Mouse (Mus musculus) cerebellum, adult 8-10 months (tissue): ENCODE data around the gene Smim20.

ENCODE experiments used
- DNase-seq: peaks from one replicate; pipeline ENCODE4 v3.0.0; 2022

Smim20 gene

DNA sequence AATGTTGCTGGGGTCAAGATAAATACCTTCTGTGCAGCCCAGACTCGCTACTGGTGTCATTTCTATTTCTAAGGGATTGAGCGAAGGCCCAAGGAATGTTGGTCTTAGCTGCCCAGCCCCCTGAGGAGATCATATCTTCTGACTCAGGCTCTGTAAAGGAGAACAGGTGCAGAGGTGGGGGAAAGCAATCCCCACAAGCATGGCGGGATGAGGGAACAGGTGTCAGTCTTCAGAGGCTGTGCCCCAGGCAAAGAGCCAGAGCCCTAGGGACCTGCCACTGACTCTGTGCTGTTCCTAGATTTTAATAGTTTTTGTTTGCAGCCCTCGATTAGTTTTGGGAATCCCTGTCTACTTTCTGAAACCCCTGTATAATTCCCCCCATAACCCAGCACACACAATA, 702 bp upstream of the Smim20 start:
- DNase-seq: no peak

DNA sequence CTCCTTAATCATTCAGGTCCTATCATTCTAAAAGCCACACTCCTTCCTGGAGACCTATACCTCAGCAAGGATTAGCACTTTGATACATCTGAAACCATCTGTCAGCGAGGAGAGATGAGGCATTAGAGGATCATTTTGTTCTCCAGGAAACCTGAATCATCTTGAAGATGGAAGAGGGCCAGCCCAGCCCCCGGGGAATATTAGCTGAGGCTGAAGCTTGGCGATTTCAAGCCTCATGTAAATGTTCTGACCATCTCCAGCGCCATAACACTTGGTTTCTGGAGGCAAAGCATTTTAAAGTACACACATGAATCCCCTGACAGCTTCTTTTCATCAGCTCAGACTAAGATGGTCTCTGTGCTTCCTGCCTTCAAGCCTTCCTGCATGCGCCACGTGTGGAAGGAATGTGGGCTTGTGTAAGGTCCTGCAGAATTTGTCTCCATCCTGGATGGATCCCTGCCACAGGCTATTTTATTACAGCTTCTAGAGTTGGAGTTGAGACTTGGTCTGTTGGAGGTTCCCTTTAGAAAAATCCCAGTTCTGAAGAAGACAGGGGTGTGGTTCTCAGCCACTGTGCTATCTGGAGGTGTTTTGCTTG, 1.3 kb downstream of the Smim20 start:
- DNase-seq: peak; percentile 53

DNA sequence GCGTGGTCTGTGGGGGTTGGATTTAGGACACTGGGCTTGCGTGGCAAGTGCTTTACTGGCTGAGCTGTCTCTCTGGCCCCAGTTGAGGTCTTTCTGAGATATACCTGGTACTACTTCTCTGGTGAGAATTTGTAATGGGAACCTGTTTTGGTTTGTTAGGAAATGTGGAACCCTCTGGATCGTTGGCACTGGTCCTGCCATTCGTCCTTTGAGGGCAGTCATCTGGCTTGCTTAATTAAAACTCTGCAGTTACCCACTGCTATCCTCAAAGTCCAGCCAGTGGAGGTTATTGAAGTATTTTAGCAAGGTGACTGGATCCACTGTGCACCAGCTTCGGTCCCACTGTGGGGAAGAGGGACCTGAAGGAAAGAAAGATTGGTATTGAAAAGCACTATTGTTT, 2.9 kb downstream of the Smim20 start:
- no peak for DNase-seq

DNA sequence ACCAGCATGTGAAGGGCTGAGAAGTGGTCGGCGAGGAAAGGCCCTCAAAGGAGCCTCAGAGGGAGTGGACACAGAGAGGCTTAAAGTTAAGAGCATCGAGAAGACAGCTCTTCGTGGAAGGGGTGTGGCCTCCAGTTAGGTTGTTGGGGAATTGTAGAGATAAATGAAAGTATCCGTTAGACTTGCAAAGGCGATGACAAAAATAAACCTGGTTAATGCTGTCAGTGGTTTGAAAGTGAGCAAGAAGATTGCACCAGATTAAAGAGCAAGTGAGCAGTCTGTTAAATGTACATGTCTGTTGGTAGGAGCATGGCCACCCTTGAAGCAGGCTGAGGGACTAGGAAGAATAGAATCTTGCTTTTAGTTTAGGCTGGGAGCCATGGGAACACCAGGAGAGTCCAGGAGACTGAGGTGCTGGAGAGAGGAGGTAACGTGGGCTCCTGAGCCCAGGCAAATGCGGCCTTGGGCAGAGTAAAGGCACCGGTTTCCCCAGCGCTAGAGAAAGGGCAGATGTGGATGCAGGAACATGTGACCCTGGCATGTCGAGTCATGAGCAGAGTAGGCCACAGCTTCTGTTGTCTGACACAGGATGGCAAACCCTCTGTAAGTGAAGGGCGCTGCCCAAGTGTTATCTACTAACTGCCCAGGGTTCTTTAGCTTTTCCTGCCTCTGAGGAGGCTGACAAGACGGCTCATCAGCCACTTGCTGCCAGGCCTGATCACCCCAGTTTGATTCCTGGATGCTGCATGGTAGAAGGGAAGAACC, 4.2 kb downstream of the Smim20 start:
- DNase-seq: no peak

DNA sequence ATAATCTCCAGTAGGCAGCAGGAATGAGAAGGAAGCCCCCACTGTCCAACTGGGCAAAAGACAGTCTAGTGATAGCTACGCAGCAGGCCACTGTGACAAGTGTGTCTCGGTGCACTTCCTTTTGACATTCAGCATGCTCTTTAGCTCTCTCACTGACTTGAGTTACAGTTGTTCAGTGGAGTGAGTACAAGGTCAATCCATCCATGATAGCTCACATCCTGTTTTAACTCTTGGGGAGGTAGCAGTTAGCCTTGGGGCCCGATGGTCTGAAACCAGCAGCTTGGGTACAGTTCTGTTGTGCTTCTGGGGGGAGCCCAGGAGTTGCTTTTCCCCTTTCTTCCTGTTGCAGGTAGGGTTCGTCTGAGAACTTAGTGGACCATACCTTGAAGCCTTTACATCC, 5.7 kb downstream of the Smim20 start:
- no peak for DNase-seq

- no peak for DNase-seq
Measured at GRCm38 (mm10) chr5:53273699-53274430, 7.0 kb downstream of the Smim20 start.

DNA sequence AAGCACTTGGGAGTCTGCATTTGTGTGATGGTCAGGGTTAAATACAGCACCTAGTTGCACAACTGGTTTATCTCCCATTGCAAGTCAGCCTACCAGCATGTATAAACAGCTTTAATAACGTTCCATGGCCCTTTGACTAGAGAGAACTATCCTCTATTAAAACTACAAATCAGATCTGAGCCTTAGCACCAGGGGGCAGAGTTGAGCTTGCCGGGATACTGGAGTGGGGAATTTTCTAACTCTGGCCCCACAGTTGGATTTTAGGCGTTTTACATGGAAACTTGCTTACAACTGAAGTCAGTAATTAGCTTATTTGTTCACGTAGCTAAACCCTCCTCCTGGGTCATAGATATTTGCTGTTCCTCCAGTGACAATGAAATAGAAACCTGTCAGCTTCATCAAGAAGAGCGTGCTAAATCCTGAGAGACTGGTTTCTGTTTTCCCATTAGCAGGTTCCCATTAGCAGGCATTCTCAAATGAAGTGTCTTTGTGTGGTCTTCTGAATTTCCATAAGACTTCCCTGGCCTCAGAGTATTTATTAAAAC, 8.0 kb downstream of the Smim20 start:
- DNase-seq: peak; percentile 47

- DNase-seq: no peak
Measured at GRCm38 (mm10) chr5:53275376-53275775, 8.5 kb downstream of the Smim20 start.

- DNase-seq: no peak
Measured at GRCm38 (mm10) chr5:53276470-53277022, 9.7 kb downstream of the Smim20 start.

GRCm38 (mm10) chr5:53277716-53278263, 10.9 kb downstream of the Smim20 start:
- DNase-seq: no peak

DNA sequence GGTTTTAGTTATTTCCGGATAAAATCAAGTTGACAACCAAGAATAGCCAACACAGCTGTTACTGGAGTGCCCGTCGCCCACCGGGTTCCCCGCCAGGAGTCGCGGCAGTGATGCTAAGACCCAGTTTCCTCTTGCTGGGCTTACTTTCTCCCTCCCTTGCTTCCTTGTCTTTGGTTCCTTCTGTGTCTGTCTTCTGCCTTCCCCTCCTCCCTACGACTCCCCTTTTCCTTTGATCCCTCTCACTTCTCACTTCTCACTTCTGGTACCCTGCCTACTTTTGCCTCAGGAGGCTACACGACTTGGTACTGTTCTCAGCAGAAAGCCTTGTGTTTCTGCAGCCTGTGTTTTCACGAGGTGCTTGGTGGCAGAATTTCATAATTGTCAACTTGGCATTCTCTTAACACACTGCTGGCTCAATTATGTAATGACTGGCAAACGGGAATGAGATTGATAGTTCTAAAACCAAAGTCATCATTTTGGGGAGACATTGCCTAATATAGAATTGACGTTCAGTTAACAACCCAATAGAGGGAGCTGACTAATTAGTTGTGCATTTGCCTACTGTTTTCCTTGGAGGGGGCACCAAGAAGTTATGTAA, 12.4 kb downstream of the Smim20 start:
- no peak for DNase-seq

DNA sequence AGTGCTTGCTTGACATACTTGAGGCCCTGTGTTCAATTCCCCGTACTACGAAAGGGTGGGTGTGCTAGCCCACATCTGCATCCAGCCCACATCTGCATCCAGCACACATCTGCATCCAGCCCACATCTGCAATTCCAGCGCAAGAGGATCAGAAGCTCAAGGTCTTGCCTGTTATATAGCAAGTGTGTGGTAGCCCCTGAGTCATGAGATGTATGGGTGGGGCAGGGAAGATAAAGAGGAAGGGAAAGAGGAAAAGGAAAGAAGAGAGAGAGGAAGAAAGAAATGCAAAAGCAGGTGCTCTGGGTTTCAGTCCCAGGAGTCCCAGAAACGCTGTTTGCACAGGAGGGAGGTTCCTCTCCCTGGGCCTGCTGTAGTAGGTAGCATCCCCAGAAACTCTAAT, 15.6 kb downstream of the Smim20 start:
- no peak for DNase-seq

DNA sequence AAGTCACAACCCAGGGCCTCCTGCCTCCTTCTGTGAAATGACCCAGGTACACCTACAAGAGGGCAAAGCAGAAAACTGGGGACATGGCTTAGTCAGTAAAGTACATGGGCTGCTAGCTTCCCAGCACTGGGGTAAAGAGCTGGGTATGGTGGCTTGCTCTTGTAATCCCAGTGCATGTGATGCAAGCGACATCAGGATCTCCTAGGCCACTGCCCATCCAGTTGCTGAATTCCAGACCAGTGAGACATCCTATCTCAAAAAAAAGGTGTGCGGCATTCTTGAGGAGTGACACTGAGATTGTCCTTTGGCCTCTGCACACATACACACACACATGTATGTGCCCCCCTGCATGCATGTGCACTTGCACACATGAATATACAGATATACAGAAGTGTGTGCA, 19.5 kb downstream of the Smim20 start:
- DNase-seq: no peak

- DNase-seq: no peak
Measured at GRCm38 (mm10) chr5:53289438-53289837, 22.6 kb downstream of the Smim20 start.

GRCm38 (mm10) chr5:53294627-53295026, 27.7 kb downstream of the Smim20 start:
- no peak for DNase-seq

DNA sequence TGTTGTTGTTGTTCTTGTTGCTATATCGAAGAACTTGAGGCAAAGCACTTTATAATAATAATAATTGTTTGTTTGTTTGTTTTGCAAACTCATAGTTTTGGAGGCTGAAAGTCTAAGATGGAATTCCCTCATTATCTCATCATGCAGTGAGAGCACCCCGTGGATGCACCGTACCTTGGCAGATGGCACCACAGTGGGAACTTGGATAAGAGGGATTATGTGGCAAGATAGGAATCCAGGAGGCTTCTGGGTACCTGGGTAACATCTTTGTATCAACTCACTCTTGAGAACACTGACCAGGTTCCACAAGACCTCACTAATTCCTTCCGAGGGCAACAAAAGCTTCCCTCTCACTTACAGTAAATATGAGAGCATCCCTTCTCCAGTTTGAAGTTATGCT, 30.1 kb downstream of the Smim20 start:
- peak; percentile 27 for DNase-seq

- DNase-seq: no peak
Measured at GRCm38 (mm10) chr5:53301496-53301895, 34.6 kb downstream of the Smim20 start.

DNA sequence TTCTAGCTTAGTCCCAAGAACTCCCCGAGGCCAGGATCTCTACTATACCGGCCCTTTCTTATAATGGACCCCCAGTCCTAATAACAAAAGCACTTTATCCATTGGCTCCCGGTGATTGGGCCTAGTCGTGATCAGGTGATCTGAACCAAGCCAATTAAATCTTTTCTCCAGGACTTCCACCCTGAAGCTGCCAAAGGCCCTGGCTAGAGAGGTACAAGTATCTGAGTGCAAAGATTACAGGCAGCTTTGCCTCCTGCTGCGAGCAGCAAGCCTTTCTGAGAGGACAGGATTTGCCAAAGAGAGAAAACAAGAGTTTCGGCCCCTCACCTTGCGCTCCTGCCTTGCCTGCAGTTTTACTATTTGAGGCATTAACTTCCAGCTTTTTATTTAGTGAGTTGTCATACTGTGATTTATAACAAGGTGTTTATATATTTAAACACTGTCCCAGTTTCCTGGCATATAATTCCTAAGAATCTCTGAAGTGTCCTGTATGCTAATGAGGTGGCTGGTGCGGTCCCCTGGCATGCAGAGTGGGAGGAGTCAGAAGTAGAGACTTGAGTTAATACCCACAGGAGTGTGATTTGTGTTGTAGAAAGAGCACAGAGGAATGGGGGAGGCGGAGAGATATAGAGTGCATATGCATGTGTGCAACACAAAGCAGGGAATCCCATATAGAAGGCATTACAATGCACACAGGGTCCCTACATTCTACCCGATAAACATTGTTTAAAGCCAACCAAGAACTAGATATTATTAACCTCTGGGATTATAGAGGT, 36.2 kb downstream of the Smim20 start:
- no peak for DNase-seq

- DNase-seq: no peak
Measured at GRCm38 (mm10) chr5:53303941-53304340, 37.1 kb downstream of the Smim20 start.

- no peak for DNase-seq
Measured at GRCm38 (mm10) chr5:53304936-53305335, 38.1 kb downstream of the Smim20 start.

GRCm38 (mm10) chr5:53306864-53307263, 40.0 kb downstream of the Smim20 start:
- DNase-seq: no peak

DNA sequence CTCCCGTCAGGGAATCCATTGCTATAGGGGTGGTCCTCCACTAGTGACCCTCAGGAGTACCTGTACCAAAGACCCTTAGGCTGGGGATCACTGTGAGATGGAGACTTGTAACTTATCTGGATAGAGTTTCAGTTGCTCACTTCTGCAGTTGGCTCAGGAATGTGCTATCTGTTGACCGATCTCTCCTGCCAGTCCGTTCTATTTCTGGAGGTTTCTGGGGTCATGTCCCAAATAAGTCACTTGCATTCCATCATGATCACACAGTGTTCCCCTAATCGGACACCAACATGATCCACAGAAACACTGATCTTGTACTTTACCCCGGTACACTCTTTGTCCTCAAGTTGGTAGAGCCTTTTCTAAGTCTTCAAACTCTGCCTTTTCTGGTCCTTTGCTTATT, 40.6 kb downstream of the Smim20 start:
- DNase-seq: no peak
